ENCODE assay signal across 8 mouse cellular contexts in genomic region chr13:38527797-38528650, GRCm38 (mm10). TPM values are rescaled to one million over a fixed set of nuclear protein-coding genes. Genes with fewer than 3 reads are reported as not detected.
A peak's percentile ranks its signal among the peaks of the same experiment; 100 is the strongest.
DNase-seq lines count a peak whose midpoint lies in the region; ATAC-seq and TF ChIP-seq lines count a peak whose summit lies in the region.

No protein-coding gene starts in this region.

- peaks cover 27% of the 10 kb centered on the region for H3K4me1 ChIP-seq in embryonic facial prominence, embryonic 14.5 days (ENCODE audit: control insufficient read depth, insufficient read depth, low read length)
- H3K4me1 ChIP-seq in limb, embryonic 15.5 days = peaks cover 23% of the 10 kb centered on the region
- H3K4me1 ChIP-seq in midbrain, postnatal 0 days (ENCODE audit: insufficient read depth, low read length) = peaks cover 13% of the 10 kb centered on the region; the same call in 1 of the 2 replicates

- peaks cover 14% of the 10 kb centered on the region for H3K36me3 ChIP-seq in embryonic facial prominence, embryonic 14.5 days (ENCODE audit: control insufficient read depth, insufficient read depth, low read length)
- H3K36me3 ChIP-seq in limb, embryonic 15.5 days = peaks cover 14% of the 10 kb centered on the region
- H3K36me3 ChIP-seq in midbrain, postnatal 0 days (ENCODE audit: insufficient read depth, low read length) = no peaks in the 10 kb centered on the region

- no peaks in the 10 kb centered on the region for H3K9me3 ChIP-seq in embryonic facial prominence, embryonic 14.5 days (ENCODE audit: control insufficient read depth, low read length)
- no peaks in the 10 kb centered on the region for H3K9me3 ChIP-seq in limb, embryonic 15.5 days
- H3K9me3 ChIP-seq in midbrain, postnatal 0 days (ENCODE audit: low read length) = no peaks in the 10 kb centered on the region

- H3K4me3 ChIP-seq in embryonic facial prominence, embryonic 14.5 days (ENCODE audit: low read depth, low read length) = peak overlapping the region; percentile 99
- peak overlapping the region; percentile 92 for H3K4me3 ChIP-seq in limb, embryonic 15.5 days
- peak overlapping the region; percentile 93 for H3K4me3 ChIP-seq in midbrain, postnatal 0 days (ENCODE audit: low read depth, low read length)

- H3K27ac ChIP-seq in embryonic facial prominence, embryonic 14.5 days (replicated peaks; ENCODE audit: low read depth, low read length) = peak overlapping the region; percentile 93
- H3K27ac ChIP-seq in limb, embryonic 15.5 days = peak overlapping the region; percentile 96
- H3K27ac ChIP-seq in midbrain, postnatal 0 days (ENCODE audit: low read depth, low read length) = peak overlapping the region; percentile 72

- WGBS in embryonic facial prominence, embryonic 14.5 days = under 1% methylated on average over 40 of the region's 87 CpGs
- under 1% methylated on average over 82 of the region's 87 CpGs for WGBS in limb, embryonic 15.5 days
- WGBS in midbrain, postnatal 0 days = under 1% methylated on average over 63 of the region's 87 CpGs

- H3K9ac ChIP-seq in embryonic facial prominence, embryonic 14.5 days (ENCODE audit: low read depth, low read length) = peak overlapping the region; percentile 90
- H3K9ac ChIP-seq in limb, embryonic 15.5 days = peak overlapping the region; percentile 91
- peak overlapping the region; percentile 83 for H3K9ac ChIP-seq in midbrain, postnatal 0 days (replicated peaks; ENCODE audit: low read length, poor library complexity, severe bottlenecking)

- peak; percentile 81 for DNase-seq in 416B (ENCODE audit: low read depth)
- DNase-seq in adrenal gland, postnatal 4 days (ENCODE audit: low spot score in 2 of 2) = peak; percentile 76 to 80
- DNase-seq in embryonic facial prominence, embryonic 14.5 days (ENCODE audit: low spot score) = peak; percentile 88
- DNase-seq in heart, adult 9 months (ENCODE audit: low spot score in 2 of 2) = peak; percentile 85 to 86
- peak; percentile 90 for DNase-seq in kidney, adult 9 months
- DNase-seq in midbrain, postnatal 0 days (ENCODE audit: low spot score) = peak; percentile 68
- peak; percentile 86 to 92 for DNase-seq in spleen, postnatal 10 days (ENCODE audit: low spot score in 2 of 2)

- ATAC-seq in embryonic facial prominence, embryonic 14.5 days (ENCODE audit: low read depth) = peak; percentile 93
- peak; percentile 82 for ATAC-seq in limb, embryonic 15.5 days (ENCODE audit: insufficient number of reproducible peaks, low FRiP score, low TSS enrichment, low read depth)
- ATAC-seq in midbrain, postnatal 0 days (ENCODE audit: low FRiP score) = peak; percentile 90

- TF ChIP-seq CTCF in midbrain, postnatal 0 days (IDR thresholded peaks at IDR 0.05) = no peak

- H3K4me2 ChIP-seq in embryonic facial prominence, embryonic 14.5 days (ENCODE audit: low read depth, low read length) = peak overlapping the region; percentile 61
- peak overlapping the region; percentile 68 for H3K4me2 ChIP-seq in limb, embryonic 15.5 days
- H3K4me2 ChIP-seq in midbrain, postnatal 0 days (ENCODE audit: low read depth, low read length, poor library complexity, severe bottlenecking) = peak overlapping the region; percentile 88

- H3K27me3 ChIP-seq in embryonic facial prominence, embryonic 14.5 days (replicated peaks; ENCODE audit: control insufficient read depth, insufficient read depth, low read length) = no peaks in the 10 kb centered on the region
- H3K27me3 ChIP-seq in limb, embryonic 15.5 days = peaks cover 4% of the 10 kb centered on the region; the same call in 1 of the 2 replicates
- H3K27me3 ChIP-seq in midbrain, postnatal 0 days (ENCODE audit: insufficient read depth, low read length) = no peaks in the 10 kb centered on the region

RNA-seq across cellular contexts. Expression of gene Txndc5, which starts 0.6 kb away (rescaled TPM):
- total RNA-seq in adrenal gland, postnatal 4 days (2021) = 100 to 1,000 TPM; 237 to 251 TPM
- 336 and 353 TPM in 2 replicates for polyA plus RNA-seq in embryonic facial prominence, embryonic 14.5 days (2014; fragmentation: Nextera tagmentation; extraction: Ambion mirVana)
- 322 and 331 TPM in 2 replicates for polyA plus RNA-seq in limb, embryonic 15.5 days (2015; fragmentation: Nextera tagmentation; extraction: Ambion mirVana)
- 89.6 and 92.6 TPM in 2 replicates for total RNA-seq in midbrain, postnatal 0 days (2014; rRNA removed)
- polyA plus RNA-seq in midbrain, postnatal 0 days (2015; fragmentation: Nextera tagmentation; extraction: Ambion mirVana) = 80.0 and 80.7 TPM in 2 replicates

Comparison
In these comparisons a context has a peak if more than half of its experiments do, and no peak if none do; other contexts are left out.
1. Peak in every context shown above with its lines: DNase-seq, ATAC-seq, H3K4me3 ChIP-seq and H3K27ac ChIP-seq.